Mouse (Mus musculus) midbrain, embryonic 15.5 days (tissue): ENCODE measurements around the gene Qrfpr. TPM values are rescaled to one million over a fixed set of nuclear protein-coding genes. Genes with fewer than 3 reads are reported as not detected.
A peak's percentile ranks its signal among the peaks of the same experiment; 100 is the strongest.

ENCODE experiments used
- ATAC-seq: fragments of 200-750 bp; cut with Nextera tagmentation; replicated peaks from 2 replicates; pipeline ENCODE4 v1.8.0; 2017; ENCODE audit warnings: moderate TSS enrichment
- H3K27ac ChIP-seq: fragments of 300-500 bp; sonication (generic); 2 replicates; pipeline ENCODE4 v1.5.1; 2015; ENCODE audit warnings: mild to moderate bottlenecking, inconsistent platforms
- H3K27me3 ChIP-seq: fragments of 300-500 bp; sonication (generic); replicated peaks from 2 replicates; pipeline ENCODE4 v1.6.1; 2015; ENCODE audit warnings: inconsistent platforms
- H3K36me3 ChIP-seq: fragments of 300-500 bp; sonication (generic); replicated peaks from 2 replicates; pipeline ENCODE4 v1.6.1; 2015; ENCODE audit warnings: inconsistent platforms
- H3K4me1 ChIP-seq: fragments of 300-500 bp; sonication (generic); 2 replicates; pipeline ENCODE4 v1.6.1; 2015; ENCODE audit warnings: inconsistent platforms
- H3K4me2 ChIP-seq: fragments of 300-500 bp; sonication (generic); 2 replicates; pipeline ENCODE4 v1.6.1; 2015; ENCODE audit warnings: inconsistent platforms, mild to moderate bottlenecking, moderate library complexity
- H3K4me3 ChIP-seq: fragments of 300-500 bp; sonication (generic); 2 replicates; pipeline ENCODE4 v1.5.1; 2015; ENCODE audit warnings: mild to moderate bottlenecking, inconsistent platforms
- H3K9ac ChIP-seq: fragments of 300-500 bp; sonication (generic); 2 replicates; pipeline ENCODE4 v1.6.1; 2015; ENCODE audit warnings: mild to moderate bottlenecking, inconsistent platforms
- H3K9me3 ChIP-seq: fragments of 300-500 bp; sonication (generic); 2 replicates; pipeline ENCODE4 v1.6.1; 2016; ENCODE audit warnings: inconsistent platforms
- WGBS: fragments of 180-500 bp; shearing (Covaris S2); methylation state at CpG from one replicate; pipeline ENCODE4 v1.1.7; 2015; ENCODE audit warnings: mixed read lengths; 5-methylcytosine and 5-hydroxymethylcytosine counted together
- polyA plus RNA-seq: library from polyadenylated mRNA; unstranded; fragments of >200 nt; fragmentation: Nextera tagmentation; extraction: Ambion mirVana; gene quantifications from 2 replicates; pipeline ENCODE4 v1.2.1, GENCODE M21; 2015

Qrfpr gene
- polyA plus RNA-seq, result 0.89 and 1.7 TPM in 2 replicates

- ATAC-seq, result peak; percentile 87
- 8% methylated on average over 39 of the region's 39 CpGs for WGBS
Observed at GRCm38 (mm10) chr3:36221743-36222682, at the start of gene Qrfpr. Gene Qrfpr, minus strand, starts transcription at chr3:36222313.

GRCm38 (mm10) chr3:36263873-36264272 is 41.8 kb upstream of the Qrfpr start:
- Histone ChIP-seq H3K36me3 (no peaks in the 10 kb centered on the region), H3K4me3 (no peak overlapping the region), H3K9me3 (no peaks in the 10 kb centered on the region), H3K27ac (no peak overlapping the region), H3K4me2 (no peak overlapping the region), H3K9ac (no peak overlapping the region), H3K27me3 (no peaks in the 10 kb centered on the region), H3K4me1 (peaks cover 8% of the 10 kb centered on the region; the same call in 1 of the 2 replicates)
- no peak for ATAC-seq
- whole genome bisulfite sequencing, result 79% methylated on average over 11 of the region's 11 CpGs

More at GRCm38 (mm10) chr3:36221743-36222682, at the start of gene Qrfpr:
- no peak within 1 kb of the TSS for H3K27ac ChIP-seq
- peaks cover 14% of the 10 kb centered on the region; the same call in 1 of the 2 replicates for H3K27me3 ChIP-seq
- no peaks in the 10 kb centered on the region for H3K36me3 ChIP-seq
- peaks cover 5% of the 10 kb centered on the region; the same call in 1 of the 2 replicates for H3K4me1 ChIP-seq
- H3K4me2 ChIP-seq, result peak within 1 kb of the TSS; percentile 71
- H3K9ac ChIP-seq, result 0 out of 2 replicates have a peak within 1 kb of the TSS, but pooled peaks have one; percentile 2
- H3K4me3 ChIP-seq, result peak within 1 kb of the TSS; percentile 37
- H3K9me3 ChIP-seq, result no peaks in the 10 kb centered on the region

- no peak overlapping the region for H3K9ac ChIP-seq
- H3K27ac ChIP-seq, result no peak overlapping the region
- no peaks in the 10 kb centered on the region for H3K27me3 ChIP-seq
- 42% methylated on average over 4 of the region's 4 CpGs for WGBS
- no peak overlapping the region for H3K4me3 ChIP-seq
- peak; percentile 30; the same call in 1 of the 2 replicates for ATAC-seq
- H3K9me3 ChIP-seq, result no peaks in the 10 kb centered on the region
- H3K4me1 ChIP-seq, result peaks cover 8% of the 10 kb centered on the region; the same call in 1 of the 2 replicates
- no peak overlapping the region for H3K4me2 ChIP-seq
- no peaks in the 10 kb centered on the region for H3K36me3 ChIP-seq
Observed at GRCm38 (mm10) chr3:36263265-36263664, 41.2 kb upstream of the Qrfpr start.

- H3K27me3 ChIP-seq, result no peaks in the 10 kb centered on the region
- no peaks in the 10 kb centered on the region for H3K9me3 ChIP-seq
- H3K9ac ChIP-seq, result no peak overlapping the region
- no peak for ATAC-seq
- no peak overlapping the region for H3K4me2 ChIP-seq
- 54% methylated on average over 5 of the region's 5 CpGs for WGBS
- H3K27ac ChIP-seq, result no peak overlapping the region
- H3K4me1 ChIP-seq, result no peaks in the 10 kb centered on the region
- H3K4me3 ChIP-seq, result no peak overlapping the region
- H3K36me3 ChIP-seq, result no peaks in the 10 kb centered on the region
Observed at GRCm38 (mm10) chr3:36250585-36250984, 28.5 kb upstream of the Qrfpr start.

- no peak overlapping the region for H3K4me3 ChIP-seq
- H3K36me3 ChIP-seq, result no peaks in the 10 kb centered on the region
- ATAC-seq, result no peak
- WGBS, result 93% methylated on average over 2 of the region's 2 CpGs
- H3K4me1 ChIP-seq, result no peaks in the 10 kb centered on the region
- no peak overlapping the region for H3K4me2 ChIP-seq
- H3K27me3 ChIP-seq, result no peaks in the 10 kb centered on the region
- H3K27ac ChIP-seq, result no peak overlapping the region
- H3K9ac ChIP-seq, result no peak overlapping the region
- no peaks in the 10 kb centered on the region for H3K9me3 ChIP-seq
Observed at GRCm38 (mm10) chr3:36248446-36248845, 26.3 kb upstream of the Qrfpr start.

GRCm38 (mm10) chr3:36229941-36230340 is 7.8 kb upstream of the Qrfpr start:
- Histone ChIP-seq H3K36me3 (no peaks in the 10 kb centered on the region), H3K4me2 (no peak overlapping the region), H3K4me1 (no peaks in the 10 kb centered on the region), H3K4me3 (no peak overlapping the region), H3K9ac (no peak overlapping the region), H3K27ac (no peak overlapping the region), H3K9me3 (no peaks in the 10 kb centered on the region), H3K27me3 (no peaks in the 10 kb centered on the region)
- WGBS, result 80% methylated on average over 2 of the region's 2 CpGs
- ATAC-seq, result no peak

- Histone ChIP-seq H3K27ac (no peak overlapping the region), H3K4me2 (no peak overlapping the region), H3K4me3 (no peak overlapping the region), H3K9ac (no peak overlapping the region), H3K27me3 (0 out of 2 replicates have a peak, but pooled peaks cover 3% of the 10 kb centered on the region), H3K4me1 (peaks cover 1% of the 10 kb centered on the region; the same call in 1 of the 2 replicates), H3K36me3 (no peaks in the 10 kb centered on the region), H3K9me3 (no peaks in the 10 kb centered on the region)
- no peak for ATAC-seq
- 93% methylated on average over 1 of the region's 1 CpGs for WGBS
Observed at GRCm38 (mm10) chr3:36227246-36227645, 5.1 kb upstream of the Qrfpr start.

GRCm38 (mm10) chr3:36223361-36223760 is 1.2 kb upstream of the Qrfpr start:
- 5% methylated on average over 2 of the region's 2 CpGs for WGBS
- no peak overlapping the region for H3K4me2 ChIP-seq
- H3K4me1 ChIP-seq, result peaks cover 5% of the 10 kb centered on the region; the same call in 1 of the 2 replicates
- H3K36me3 ChIP-seq, result no peaks in the 10 kb centered on the region
- no peaks in the 10 kb centered on the region for H3K9me3 ChIP-seq
- peaks cover 14% of the 10 kb centered on the region; the same call in 1 of the 2 replicates for H3K27me3 ChIP-seq
- no peak overlapping the region for H3K27ac ChIP-seq
- H3K4me3 ChIP-seq, result no peak overlapping the region
- no peak overlapping the region for H3K9ac ChIP-seq
- no peak for ATAC-seq

- Histone ChIP-seq H3K4me2 (no peak overlapping the region), H3K27me3 (no peaks in the 10 kb centered on the region), H3K9ac (no peak overlapping the region), H3K36me3 (no peaks in the 10 kb centered on the region), H3K4me1 (no peaks in the 10 kb centered on the region), H3K27ac (no peak overlapping the region), H3K9me3 (no peaks in the 10 kb centered on the region), H3K4me3 (no peak overlapping the region)
- ATAC-seq, result no peak
- 88% methylated on average over 4 of the region's 4 CpGs for WGBS
Observed at GRCm38 (mm10) chr3:36212758-36213157, 9.4 kb downstream of the Qrfpr start.

- Histone ChIP-seq H3K4me2 (no peak overlapping the region), H3K27ac (no peak overlapping the region), H3K4me3 (no peak overlapping the region), H3K9me3 (no peaks in the 10 kb centered on the region), H3K4me1 (no peaks in the 10 kb centered on the region), H3K27me3 (no peaks in the 10 kb centered on the region), H3K9ac (no peak overlapping the region), H3K36me3 (no peaks in the 10 kb centered on the region)
- 66% methylated on average over 2 of the region's 2 CpGs for WGBS
- no peak for ATAC-seq
Observed at GRCm38 (mm10) chr3:36210939-36211338, 11.2 kb downstream of the Qrfpr start.

GRCm38 (mm10) chr3:36209776-36210555 is 12.1 kb downstream of the Qrfpr start:
- WGBS, result 65% methylated on average over 11 of the region's 11 CpGs

More at GRCm38 (mm10) chr3:36209776-36210555, 12.1 kb downstream of the Qrfpr start:
- Histone ChIP-seq H3K36me3 (no peaks in the 10 kb centered on the region), H3K4me1 (no peaks in the 10 kb centered on the region), H3K4me2 (no peak overlapping the region), H3K27ac (no peak overlapping the region), H3K27me3 (no peaks in the 10 kb centered on the region), H3K4me3 (no peak overlapping the region), H3K9ac (no peak overlapping the region), H3K9me3 (no peaks in the 10 kb centered on the region)
- peak; percentile 93 for ATAC-seq
